Comparison of ENCODE assay signal across 8 mouse cellular contexts in the genomic region with DNA sequence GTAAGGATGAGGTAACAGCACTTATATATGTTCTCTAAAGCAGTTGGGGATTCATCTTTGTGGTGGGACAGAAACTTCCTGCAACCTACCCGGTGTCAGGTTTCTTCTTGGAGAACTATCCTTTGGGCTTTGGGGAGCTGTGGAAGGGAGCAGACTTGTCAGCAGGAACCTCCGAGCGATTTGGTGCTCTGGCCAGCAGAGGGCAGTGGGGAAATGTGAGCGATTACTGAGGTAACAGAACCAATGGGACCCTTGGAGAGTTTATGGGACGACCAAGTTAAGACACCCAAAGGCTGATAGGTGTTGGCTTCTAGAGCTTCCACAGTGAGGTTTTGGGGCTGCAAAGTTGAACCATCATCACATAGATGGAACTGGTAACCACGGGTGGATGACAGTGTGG.
DNase-seq lines count a peak whose midpoint lies in the region; ATAC-seq and TF ChIP-seq lines count a peak whose summit lies in the region.

No protein-coding gene starts in this region.

- H3K4me1 ChIP-seq in hindbrain, embryonic 10.5 days (replicated peaks) = no peaks in the 10 kb centered on the region
- no peaks in the 10 kb centered on the region for H3K4me1 ChIP-seq in hindbrain, embryonic 12.5 days
- no peaks in the 10 kb centered on the region for H3K4me1 ChIP-seq in midbrain, postnatal 0 days (ENCODE audit: insufficient read depth, low read length)

- peak; percentile 71 for DNase-seq in hindbrain, embryonic 10.5 days (ENCODE audit: low spot score)
- peak; percentile 29 to 75 for DNase-seq in adrenal gland, adult (ENCODE audit: inconsistent age in 2 of 2, low spot score in 1 of 2)
- peak; percentile 83 for DNase-seq in embryo, embryonic 10 days (ENCODE audit: low spot score)
- peak; percentile 56 to 76 for DNase-seq in left cerebral cortex, adult 18-20 months (ENCODE audit: low spot score in 2 of 2)
- peak; percentile 61 for DNase-seq in midbrain, postnatal 0 days (ENCODE audit: low spot score)
- peak; percentile 28 for DNase-seq in thymus, postnatal 0 days (ENCODE audit: low spot score)

- no peak overlapping the region for H3K9ac ChIP-seq in hindbrain, embryonic 12.5 days
- no peak overlapping the region for H3K9ac ChIP-seq in midbrain, postnatal 0 days (replicated peaks; ENCODE audit: low read length, poor library complexity, severe bottlenecking)

- WGBS in hindbrain, embryonic 10.5 days = 25% methylated on average over 6 of the region's 6 CpGs
- WGBS in hindbrain, embryonic 12.5 days = 19% methylated on average over 6 of the region's 6 CpGs
- WGBS in midbrain, postnatal 0 days = 16% methylated on average over 6 of the region's 6 CpGs

- H3K36me3 ChIP-seq in hindbrain, embryonic 10.5 days = no peaks in the 10 kb centered on the region
- no peaks in the 10 kb centered on the region for H3K36me3 ChIP-seq in hindbrain, embryonic 12.5 days
- no peaks in the 10 kb centered on the region for H3K36me3 ChIP-seq in midbrain, postnatal 0 days (ENCODE audit: insufficient read depth, low read length)

- peak; percentile 70 for TF ChIP-seq CTCF in midbrain, postnatal 0 days (IDR thresholded peaks at IDR 0.05)

- no peaks in the 10 kb centered on the region for H3K27me3 ChIP-seq in hindbrain, embryonic 10.5 days (ENCODE audit: insufficient read depth, poor library complexity, severe bottlenecking)
- H3K27me3 ChIP-seq in hindbrain, embryonic 12.5 days = no peaks in the 10 kb centered on the region
- no peaks in the 10 kb centered on the region for H3K27me3 ChIP-seq in midbrain, postnatal 0 days (ENCODE audit: insufficient read depth, low read length)

- ATAC-seq in hindbrain, embryonic 12.5 days (ENCODE audit: low FRiP score) = no peak
- ATAC-seq in hematopoietic stem cell, adult 5-6 weeks (replicated peaks in 1 of 2; ENCODE audit: insufficient read depth in 1 of 2, low FRiP score in 2 of 2, low TSS enrichment in 1 of 2, low read depth in 1 of 2, poor library complexity in 2 of 2, severe bottlenecking in 2 of 2) = peak; percentile 74 to 82
- no peak for ATAC-seq in midbrain, postnatal 0 days (ENCODE audit: low FRiP score)

- no peaks in the 10 kb centered on the region for H3K9me3 ChIP-seq in hindbrain, embryonic 10.5 days
- H3K9me3 ChIP-seq in hindbrain, embryonic 12.5 days (replicated peaks) = no peaks in the 10 kb centered on the region
- H3K9me3 ChIP-seq in midbrain, postnatal 0 days (ENCODE audit: low read length) = no peaks in the 10 kb centered on the region

- no peak overlapping the region for H3K4me2 ChIP-seq in hindbrain, embryonic 12.5 days (replicated peaks)
- no peak overlapping the region for H3K4me2 ChIP-seq in midbrain, postnatal 0 days (ENCODE audit: low read depth, low read length, poor library complexity, severe bottlenecking)

- H3K27ac ChIP-seq in hindbrain, embryonic 10.5 days = no peak overlapping the region
- no peak overlapping the region for H3K27ac ChIP-seq in hindbrain, embryonic 12.5 days
- no peak overlapping the region for H3K27ac ChIP-seq in midbrain, postnatal 0 days (ENCODE audit: low read depth, low read length)

- no peak overlapping the region for H3K4me3 ChIP-seq in hindbrain, embryonic 10.5 days
- no peak overlapping the region for H3K4me3 ChIP-seq in hindbrain, embryonic 12.5 days
- H3K4me3 ChIP-seq in midbrain, postnatal 0 days (ENCODE audit: low read depth, low read length) = no peak overlapping the region

Comparison
In these comparisons a context has a peak if more than half of its experiments do, and no peak if none do; other contexts are left out.
1. DNase-seq: peak in every context shown above with its lines; median percentile 83 in embryo, embryonic 10 days; 71 in hindbrain, embryonic 10.5 days; 66 in left cerebral cortex, adult 18-20 months; 61 in midbrain, postnatal 0 days; 52 in adrenal gland, adult; 28 in thymus, postnatal 0 days.
2. ATAC-seq: peak in hematopoietic stem cell, adult 5-6 weeks (2 of 2); none in hindbrain, embryonic 12.5 days (single experiment) and midbrain, postnatal 0 days (single experiment).